Mouse (Mus musculus) brain, embryonic 18.5 days (tissue): ENCODE measurements around the gene Hist1h2bl.
"Not testable (repeated sequence)": the region's sequence is repeated elsewhere in the genome, so short reads cannot be mapped to it uniquely, and the experiment has no call there.

ENCODE experiments used
- DNase-seq: peaks from one replicate; pipeline ENCODE4 v3.0.0-alpha.2; 2012; ENCODE audit warnings: low read depth, low spot score

The Hist1h2bl gene

DNA sequence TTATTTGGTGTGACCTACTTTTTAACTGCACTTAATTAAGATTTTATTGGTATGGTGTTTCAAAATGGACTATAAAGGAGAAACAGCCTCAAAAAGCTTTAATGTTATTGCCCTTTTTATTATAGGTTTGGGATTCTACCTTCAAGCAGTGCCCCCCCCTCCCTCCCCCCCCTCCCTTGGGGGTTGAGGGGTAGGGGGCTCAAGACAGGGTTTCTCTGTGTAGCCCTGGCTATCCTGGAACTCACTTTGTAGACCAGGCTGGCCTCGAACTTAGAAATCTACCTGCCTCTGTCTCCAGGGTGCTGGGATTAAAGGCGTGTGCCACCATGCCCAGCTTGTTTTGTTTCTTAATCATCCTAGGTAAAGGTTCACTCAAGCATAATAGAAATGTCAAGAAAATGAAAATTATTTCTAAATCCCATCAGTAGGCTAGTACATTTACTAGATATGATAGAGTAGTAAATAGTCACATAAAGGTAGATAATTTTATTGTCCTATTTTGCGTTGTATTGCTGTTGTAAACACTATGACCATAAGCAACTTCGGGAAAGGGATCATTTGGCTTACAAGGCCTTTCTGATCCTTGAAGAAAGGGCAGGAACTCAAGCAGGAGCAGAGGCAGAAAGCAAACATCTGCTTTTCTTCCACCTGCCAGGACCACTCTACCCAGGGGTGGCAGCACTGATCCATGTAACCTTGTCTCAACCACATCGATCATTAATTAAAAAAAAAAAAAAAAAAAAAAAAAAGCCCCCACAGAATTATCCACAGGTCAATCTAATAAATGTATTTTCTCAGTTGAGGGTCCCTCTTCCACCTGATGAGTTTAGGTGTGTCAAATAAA lies 7.3 kb upstream of the Hist1h2bl start:
- no peak for DNase-seq

DNA sequence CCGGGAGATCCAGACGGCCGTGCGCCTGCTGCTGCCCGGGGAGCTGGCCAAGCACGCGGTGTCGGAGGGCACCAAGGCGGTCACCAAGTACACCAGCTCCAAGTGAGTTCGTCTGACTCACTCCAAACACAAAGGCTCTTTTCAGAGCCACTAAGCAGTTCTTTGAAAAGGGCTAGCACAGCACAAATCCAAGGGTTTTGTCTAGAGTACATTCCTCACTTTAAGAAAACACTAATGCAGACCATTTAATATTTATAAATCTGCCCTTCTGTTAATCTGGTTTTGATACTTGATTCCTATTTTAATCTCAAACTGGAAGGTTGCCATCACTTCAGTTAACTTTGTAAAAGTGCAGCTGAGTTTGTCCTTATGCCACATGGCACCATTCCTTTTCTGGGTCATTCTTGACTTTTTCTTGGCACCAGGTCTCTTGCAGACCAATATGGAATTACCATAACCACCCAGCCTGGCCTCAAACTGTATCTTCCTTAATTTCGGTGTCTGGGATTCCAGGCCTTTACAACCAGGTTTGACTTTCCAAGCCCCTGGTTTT lies 6.5 kb upstream of the Hist1h2bl start:
- DNase-seq: no peak

DNA sequence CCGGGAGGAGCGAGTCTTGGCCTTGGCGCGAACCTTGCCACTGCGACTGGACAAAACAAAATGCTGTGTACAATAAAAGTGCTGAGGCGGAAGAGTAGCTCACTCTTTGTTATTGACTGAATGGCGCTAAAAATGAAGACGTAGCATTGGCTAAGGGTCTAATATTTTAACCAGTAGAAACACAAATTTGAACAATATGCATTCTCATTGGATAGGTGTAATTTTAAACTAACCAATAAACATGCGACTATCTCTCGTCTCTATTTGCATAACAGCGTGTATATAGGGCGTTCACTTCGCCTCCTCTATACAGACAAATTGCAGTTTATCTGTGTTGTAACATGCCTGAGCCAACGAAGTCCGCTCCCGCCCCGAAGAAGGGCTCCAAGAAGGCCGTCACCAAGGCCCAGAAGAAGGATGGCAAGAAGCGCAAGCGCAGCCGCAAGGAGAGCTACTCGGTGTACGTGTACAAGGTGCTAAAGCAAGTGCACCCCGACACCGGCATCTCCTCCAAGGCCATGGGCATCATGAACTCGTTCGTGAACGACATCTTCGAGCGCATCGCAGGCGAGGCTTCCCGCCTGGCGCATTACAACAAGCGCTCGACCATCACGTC lies 5.9 kb upstream of the Hist1h2bl start, which contains the start of gene Hist1h2bm:
TSS of gene Hist1h2bm (plus strand) at position 288 of the 616 bp plus-strand sequence.
- DNase-seq: peak; percentile 90

DNA sequence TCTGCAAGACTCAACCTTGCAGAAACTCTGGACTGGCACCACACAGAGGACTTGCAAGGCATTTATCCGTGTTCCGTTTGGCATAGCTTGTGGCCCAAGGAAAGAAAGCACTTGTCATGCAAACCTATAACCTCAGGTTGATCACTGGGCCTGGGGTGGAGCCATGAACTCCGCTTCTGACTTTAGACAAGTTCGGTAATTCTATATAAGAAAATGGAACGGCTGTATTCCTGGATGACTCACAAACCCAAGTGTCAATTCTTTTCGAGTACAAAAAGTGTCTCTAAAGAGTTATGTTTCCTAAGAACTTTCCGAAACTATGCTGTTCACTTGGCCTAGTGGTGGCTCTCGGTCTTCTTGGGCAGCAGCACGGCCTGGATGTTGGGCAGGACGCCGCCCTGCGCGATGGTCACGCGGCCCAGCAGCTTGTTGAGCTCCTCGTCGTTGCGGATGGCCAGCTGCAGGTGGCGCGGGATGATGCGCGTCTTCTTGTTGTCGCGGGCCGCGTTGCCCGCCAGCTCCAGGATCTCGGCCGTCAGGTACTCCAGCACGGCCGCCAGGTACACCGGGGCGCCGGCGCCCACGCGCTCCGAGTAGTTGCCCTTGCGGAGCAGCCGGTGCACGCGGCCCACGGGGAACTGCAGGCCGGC lies 5.3 kb upstream of the Hist1h2bl start:
- DNase-seq: not testable (repeated sequence)

DNA sequence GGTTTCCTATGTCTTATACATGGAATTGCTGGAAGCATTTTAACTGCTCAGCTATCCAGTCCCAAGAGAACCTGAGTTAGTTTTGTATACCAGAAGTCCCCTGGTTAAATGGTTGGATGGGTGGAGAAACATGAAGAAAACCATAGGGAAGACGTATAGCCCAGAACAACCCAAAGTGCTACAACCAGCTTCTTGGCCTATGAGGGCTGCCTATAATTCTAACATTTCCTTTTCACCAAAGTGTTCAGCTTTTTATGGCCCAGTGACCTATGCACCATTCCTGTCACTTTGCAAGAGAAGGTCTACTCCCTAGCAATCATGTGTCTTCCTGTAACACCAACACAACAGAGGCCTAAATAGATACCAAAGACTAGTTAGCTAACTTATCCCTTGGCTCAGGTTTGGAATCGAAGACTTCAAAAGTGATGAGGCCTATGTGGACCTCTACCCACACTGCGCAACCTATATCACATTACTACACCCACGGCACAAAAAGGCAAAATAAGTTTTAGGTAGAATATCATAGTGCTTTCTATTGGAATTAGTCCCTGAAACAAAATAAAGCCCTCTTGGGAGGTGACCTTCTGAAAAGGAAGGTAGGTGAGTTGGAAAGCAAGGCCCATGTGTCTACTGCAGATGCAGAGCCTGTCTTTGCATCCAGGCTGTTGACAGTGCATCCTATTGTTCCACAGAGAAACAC lies 2.6 kb upstream of the Hist1h2bl start:
- no peak for DNase-seq

DNA sequence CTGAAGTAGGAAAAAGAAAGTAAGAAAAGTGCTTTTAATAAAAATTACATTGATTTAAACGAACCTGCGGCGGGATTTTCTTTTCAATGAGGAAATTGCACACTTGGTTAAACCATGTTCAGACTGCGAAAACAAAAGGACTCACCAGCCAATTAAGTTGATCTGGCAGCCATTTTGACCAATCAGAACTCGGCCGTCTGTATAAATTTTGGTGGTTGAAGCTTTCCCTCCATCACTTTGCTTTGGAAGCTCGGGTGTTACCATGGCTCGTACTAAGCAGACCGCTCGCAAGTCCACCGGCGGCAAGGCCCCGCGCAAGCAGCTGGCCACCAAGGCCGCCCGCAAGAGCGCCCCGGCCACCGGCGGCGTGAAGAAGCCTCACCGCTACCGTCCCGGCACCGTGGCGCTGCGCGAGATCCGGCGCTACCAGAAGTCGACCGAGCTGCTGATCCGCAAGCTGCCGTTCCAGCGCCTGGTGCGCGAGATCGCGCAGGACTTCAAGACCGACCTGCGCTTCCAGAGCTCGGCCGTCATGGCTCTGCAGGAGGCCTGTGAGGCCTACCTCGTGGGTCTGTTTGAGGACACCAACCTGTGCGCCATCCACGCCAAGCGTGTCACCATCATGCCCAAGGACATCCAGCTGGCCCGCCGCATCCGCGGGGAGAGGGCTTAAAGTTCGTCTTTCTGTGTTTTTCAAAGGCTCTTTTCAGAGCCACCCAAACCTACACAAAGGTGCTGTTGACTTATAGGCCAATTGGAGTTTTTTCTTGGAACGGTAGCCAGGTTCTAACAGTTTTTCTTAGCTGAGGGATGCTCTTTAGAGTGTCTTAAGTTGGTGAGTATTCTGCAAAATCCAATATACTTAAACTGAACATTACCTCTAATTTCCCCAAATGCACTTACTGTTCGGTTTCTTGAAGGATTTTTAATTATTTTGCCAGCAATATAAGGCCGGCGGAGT lies 1.7 kb upstream of the Hist1h2bl start, which contains the start of gene Hist1h3h:
TSS of gene Hist1h3h (plus strand) at position 263 of the 961 bp plus-strand sequence.
- DNase-seq: peak; percentile 90

DNA sequence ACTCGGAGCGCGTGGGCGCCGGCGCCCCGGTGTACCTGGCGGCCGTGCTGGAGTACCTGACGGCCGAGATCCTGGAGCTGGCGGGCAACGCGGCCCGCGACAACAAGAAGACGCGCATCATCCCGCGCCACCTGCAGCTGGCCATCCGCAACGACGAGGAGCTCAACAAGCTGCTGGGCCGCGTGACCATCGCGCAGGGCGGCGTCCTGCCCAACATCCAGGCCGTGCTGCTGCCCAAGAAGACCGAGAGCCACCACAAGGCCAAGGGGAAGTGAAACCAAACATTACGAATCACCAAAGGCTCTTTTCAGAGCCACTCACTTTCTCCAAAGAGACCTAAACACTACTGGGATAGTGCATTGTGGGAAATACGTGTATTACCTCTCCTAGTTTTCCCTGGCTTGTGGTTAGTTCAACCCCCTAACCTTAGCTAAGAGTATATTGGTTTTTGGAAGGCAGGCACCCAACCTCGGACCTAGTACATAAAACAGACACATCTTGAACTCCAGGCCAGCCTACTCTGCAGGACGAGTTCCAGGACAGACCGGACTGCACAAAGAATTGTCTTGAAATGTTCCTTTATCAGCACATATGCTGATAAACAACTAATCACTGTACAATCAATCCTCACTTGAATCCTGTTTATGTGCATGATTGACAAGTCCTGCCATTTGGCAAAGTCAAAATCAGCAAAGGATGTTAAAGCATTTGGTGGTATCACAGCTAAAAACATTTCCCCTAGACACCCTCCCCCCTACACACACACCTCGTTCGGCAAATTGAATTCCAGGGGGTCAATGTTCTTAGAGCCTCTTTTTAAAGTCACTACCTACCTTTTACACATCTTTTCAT lies 823 bp upstream of the Hist1h2bl start:
- not testable (repeated sequence) for DNase-seq

DNA sequence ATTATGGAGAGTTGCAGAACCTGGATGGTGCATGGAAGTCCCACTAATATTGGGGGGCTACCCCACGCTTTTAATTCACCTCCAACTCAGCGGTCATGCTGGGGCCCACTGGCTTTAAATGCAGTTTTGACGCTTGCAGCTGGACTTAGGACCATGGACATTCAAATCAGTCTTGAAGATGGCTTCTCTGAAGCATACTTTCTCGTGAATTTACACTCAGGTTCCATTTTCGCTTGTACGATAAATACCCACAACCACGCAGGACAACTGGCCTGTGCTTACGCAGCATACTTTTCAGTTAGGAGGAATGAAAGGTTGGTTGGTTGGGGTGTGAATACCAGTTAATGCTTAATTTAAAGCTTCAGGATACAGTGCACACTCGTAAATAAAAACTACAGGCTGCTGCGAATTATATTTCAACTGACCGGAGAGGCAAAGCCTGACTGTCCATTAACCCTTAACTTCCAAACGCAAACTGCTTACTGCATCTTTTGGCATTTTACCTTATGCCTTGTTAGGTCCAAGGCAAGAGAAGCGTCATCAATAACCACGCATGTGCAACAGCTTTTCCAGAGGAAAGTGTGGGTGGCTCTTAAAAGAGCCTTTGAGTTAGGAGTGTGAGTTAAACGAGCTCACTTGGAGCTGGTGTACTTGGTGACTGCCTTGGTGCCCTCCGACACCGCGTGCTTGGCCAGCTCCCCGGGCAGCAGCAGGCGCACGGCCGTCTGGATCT lies 646 bp downstream of the Hist1h2bl start:
- DNase-seq: no peak

DNA sequence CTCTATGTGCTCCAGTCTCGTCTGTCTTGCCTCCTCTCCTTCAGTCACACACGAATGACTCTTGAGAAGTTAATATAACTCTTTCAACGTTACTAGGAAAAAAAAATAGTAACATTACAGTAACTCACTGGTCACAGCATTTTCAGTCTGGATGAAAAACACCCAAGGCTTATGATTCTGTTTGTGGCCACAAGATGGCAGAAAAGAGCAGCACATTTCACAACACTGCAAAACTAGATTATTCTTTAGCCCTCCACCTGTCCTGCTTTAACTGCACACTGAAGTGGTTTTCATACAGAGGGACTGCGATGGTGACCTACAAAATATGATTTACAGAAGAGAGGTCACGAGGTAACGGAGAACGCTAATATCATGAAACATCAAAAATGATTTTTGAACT lies 1.2 kb downstream of the Hist1h2bl start:
- no peak for DNase-seq

DNA sequence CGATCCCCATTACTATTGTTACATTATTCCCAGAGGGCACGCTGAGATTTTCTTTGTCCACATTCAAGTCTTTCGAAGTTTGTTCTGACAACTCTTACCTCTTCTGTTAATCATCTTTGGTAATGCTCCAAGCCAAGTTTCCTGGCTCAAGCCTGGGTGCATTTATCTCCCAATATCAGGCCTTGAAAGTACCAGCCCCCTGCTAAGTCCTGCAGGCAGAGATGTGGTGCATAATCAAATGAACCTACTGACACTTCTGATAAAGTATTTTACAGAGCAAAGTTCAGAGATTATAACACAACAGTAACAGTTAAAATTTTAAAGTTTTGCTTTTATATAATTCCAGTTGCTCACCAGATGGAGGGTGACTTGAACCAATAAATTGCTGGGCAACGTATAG lies 4.2 kb downstream of the Hist1h2bl start:
- no peak for DNase-seq

DNA sequence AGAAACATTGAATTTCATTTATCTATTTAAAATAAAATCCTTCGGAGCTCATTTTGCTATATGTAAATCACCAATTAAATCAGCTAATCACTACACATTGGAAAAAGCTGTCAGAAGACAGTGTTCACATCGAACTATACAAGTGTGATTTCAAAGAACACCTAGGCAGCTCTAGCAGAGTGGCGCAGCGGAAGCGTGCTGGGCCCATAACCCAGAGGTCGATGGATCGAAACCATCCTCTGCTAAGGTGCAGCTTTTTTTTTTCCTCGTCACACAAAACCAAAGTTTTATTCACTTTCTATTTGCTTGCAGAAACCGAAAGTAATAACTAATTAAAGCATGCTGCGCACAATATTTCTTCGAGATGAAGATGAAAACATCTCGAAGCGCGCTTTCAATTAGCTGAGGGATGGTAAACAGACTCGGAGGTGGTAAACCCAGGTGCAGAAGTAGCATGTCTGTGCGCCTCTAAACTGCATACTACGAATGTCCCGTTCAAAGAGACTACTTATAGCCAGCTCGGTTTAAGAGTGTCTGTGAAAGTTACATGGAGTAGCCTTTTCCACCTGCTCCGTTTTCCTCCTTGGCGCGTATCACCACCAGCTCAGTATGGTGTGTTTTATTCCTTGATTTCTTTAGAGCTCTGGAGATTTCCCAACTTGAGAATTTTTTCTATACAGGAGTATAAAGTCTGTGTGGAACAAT lies 5.0 kb downstream of the Hist1h2bl start:
- DNase-seq: no peak

DNA sequence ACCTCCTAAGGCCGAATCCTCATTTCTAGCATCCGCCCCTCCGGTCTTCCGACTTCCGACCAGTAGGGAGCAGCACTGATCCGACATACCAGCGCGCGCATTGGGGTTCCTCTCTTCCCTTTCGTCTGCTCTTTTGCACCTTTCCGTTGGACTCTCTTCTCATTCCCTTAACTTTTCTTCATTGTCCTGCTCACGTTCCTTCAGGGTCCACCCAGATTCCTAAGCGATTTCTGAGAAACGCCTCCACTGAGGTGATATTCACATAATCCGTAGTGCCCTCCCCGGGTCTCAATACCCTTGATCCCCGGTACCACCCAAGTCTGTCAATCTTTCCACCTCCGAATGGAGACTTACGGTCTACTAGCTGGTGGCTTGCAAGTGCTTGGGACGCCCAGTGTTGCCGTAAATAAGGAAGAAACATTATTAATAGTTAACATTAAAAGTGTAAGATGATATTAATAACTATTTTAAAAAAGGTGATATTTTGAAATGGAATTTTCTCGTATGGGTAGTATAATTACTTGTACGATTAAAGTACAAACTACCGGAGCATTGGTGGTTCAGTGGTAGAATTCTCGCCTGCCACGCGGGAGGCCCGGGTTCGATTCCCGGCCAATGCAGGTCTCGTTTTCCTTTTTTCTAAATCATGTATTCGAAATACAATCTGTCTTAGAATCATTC lies 5.8 kb downstream of the Hist1h2bl start:
- DNase-seq: no peak

DNA sequence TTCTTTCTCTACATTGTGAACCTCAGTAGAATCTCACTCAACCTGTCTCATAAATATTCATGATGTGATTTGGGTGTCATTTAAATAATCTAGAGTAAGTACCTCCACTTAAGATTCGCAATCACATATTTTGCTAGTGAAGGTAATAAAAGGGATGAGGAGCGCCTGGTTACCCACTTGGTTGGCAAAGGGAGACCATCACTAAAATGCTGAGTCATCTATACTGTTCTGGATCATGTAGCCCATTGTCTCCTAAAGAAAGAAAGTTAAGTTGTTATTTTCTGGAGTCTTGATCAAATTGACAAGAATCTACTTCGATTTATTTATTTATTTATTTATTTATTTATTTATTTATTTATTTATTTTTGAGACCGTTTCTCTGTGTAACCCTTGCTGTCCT lies 9.3 kb downstream of the Hist1h2bl start:
- no peak for DNase-seq

DNA sequence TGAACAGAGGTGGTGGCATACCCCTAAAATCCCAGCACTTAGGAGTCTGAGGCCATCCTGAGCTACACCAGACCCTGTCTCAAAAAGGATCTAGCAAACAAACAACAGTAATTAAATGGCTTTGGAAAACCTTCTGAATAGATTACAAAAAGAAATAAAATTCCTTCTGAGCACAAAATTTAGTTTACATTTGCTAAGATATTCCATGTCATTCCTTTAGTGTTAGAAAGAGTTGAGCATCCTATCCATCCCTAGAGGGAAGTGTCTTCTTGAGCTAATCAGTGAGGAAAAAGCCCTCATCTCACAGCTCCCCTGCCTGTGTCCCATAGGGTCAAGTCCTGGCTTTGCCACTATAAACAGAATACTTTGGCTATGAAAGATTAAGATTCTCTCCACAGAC lies 18.1 kb downstream of the Hist1h2bl start, which contains the start of gene Olfr1359:
TSS of gene Olfr1359 (plus strand) at position 301 of the 400 bp plus-strand sequence.
- DNase-seq: no peak

DNA sequence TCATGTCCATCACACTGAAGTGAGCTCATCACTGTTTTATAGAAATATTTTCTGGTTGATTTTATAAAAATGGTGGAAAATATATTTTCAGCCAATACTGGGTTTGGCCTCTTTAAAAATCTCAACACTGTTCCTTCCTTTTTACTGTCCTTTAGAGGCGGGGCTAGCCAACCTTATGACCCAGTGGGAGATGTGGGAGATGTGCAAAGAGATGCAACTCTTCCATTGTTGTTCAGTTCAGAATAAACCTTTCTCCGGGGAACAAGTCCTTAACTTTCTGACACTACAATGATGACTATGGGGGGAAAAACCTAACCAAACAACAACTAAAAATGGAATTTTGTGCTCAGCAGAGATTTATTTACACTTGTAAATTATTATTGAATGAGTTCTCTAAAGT lies 38.6 kb downstream of the Hist1h2bl start, which contains the start of gene Olfr1360:
TSS of gene Olfr1360 (minus strand) at position 101 of the 400 bp plus-strand sequence.
- no peak for DNase-seq
